Mouse (Mus musculus) layer of hippocampus, adult 2 months (tissue): ENCODE results near the gene Mrtfb. TPM values are rescaled to one million over a fixed set of nuclear protein-coding genes. Genes with fewer than 3 reads are reported as not detected.
"Not testable (repeated sequence)": the region's sequence is repeated elsewhere in the genome, so short reads cannot be mapped to it uniquely, and the experiment has no call there.

Experiments used
- DNase-seq, 2 experiments: peaks; one replicate each; pipeline ENCODE4 v3.0.0; 2022; ENCODE audit warnings: low spot score in 2 of 2
- H3K27ac ChIP-seq: fragments of 200-600 bp; 2 replicates; pipeline ENCODE4 v1.8.1; 2022
- H3K4me3 ChIP-seq: fragments of 200-600 bp; 2 replicates; pipeline ENCODE4 v1.8.1; 2022; ENCODE audit warnings: mild to moderate bottlenecking
- CTCF ChIP-seq: fragments of 200-600 bp; conservative IDR thresholded peaks from 2 replicates; pipeline ENCODE4 v1.8.1; 2022; ENCODE audit warnings: antibody characterized with exemption, mild to moderate bottlenecking, moderate library complexity
- total RNA-seq, 2 experiments: library from RNA; stranded (reverse); gene quantifications; 2 replicates each; pipeline ENCODE4 v1.2.3; 2021

The Mrtfb gene
- total RNA-seq, 2 experiments from 2014 or later = 173 to 185 TPM

DNA sequence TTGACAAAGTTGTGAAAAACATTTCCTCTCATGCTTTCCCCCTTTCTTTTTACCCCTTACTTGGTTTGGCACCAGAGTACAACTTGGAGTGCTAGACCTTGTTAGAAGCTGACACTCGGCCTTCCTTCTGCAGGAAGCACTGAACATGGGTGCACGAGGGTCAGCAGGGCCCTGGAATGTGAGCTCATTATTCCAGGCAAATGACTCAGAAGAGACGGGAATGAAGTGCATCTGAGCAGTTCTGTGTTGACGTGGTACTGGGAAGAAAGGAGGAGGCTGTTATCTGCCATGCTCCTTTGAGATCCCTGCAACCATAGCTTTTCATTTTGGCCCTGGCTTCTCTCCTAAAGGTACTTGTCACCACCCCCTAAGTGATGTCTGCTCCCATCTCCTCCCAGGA is 10.6 kb upstream of the Mrtfb start:
- DNase-seq = no peak
- Histone ChIP-seq H3K27ac (no peak overlapping the region), H3K4me3 (no peak overlapping the region)
- TF ChIP-seq CTCF = no peak

DNA sequence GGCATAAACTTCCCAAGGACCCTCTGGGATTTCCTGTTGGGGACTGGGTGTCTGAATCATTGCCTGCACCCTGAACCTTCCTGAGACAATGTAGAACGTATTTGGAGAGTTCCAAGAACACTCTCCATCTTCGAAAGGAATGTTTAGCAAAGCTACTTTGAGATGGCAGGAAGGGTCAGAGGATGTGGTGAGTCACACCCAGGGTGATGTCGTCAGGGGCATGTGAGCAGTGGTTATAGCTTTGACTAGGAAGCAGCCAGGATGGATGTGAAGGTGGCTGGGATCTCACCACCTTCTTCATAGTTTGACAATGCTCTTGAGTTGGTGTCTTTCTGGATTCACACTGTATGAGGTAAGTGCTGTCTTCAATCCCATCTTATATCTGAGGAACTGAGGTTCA is 9.4 kb upstream of the Mrtfb start:
- Histone ChIP-seq H3K27ac (no peak overlapping the region), H3K4me3 (no peak overlapping the region)
- TF ChIP-seq CTCF = no peak
- DNase-seq = no peak

DNA sequence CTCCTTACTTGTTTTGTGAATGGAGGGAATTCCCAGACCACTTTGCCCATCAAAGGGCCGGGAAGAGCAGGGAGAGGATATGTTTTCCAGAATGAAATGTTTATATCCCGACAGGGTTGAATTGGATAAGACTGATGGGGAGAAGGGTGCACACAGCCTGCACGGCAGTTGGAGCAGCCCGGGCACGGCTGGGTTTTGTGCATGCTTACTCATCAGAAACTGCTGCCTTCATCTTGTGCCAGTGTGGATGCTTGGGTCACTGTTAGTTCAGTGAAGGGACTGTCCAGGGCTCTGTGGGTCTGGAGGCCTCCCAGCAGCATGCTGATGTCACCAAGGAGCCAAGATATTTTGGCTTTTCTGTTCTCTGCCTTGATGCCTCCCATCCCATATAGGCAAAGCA is 6.2 kb upstream of the Mrtfb start:
- no peak overlapping the region for H3K4me3 ChIP-seq
- no peak for DNase-seq
- no peak for TF ChIP-seq CTCF

DNA sequence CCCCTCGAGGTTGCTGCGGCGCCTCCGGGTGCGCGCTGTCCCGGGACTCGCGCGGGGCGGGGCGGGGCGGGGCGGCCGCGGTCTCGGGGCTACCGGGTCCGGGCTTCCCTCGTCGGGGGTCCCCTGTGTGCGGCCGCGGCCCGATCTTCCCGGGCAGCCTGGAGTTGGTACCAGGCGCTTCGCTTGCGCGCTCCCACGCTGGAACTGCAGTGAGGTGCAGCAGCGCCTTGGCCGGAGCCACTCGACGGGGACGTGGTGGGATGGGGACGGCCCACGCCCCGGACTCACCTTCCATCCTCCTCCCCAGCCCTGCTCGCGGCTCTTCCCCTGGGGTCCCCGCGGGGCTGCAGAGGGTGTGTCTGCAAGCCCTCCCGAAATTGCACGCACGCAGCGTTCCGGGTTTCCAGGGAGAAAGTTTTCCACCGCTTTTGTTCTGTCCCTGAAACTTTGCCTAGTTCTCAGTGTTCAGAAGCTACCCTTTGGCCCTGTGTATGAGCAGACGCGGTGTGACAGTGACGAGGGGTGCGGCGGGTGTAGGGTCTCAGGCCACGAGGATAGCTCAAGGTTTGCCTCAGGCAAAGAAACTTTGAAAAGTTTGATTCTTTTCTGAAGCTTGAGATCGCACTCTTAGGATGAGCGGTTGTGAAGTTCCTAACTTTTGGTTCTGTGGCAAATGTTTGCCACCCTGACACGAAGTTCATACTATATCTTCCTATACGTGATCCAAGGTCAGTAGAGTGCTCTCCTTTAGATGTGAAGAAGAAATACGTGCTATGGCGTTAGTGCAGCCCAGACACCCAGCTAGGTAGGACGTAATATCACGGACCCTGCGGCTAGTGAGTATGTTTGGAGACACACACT is 616 bp downstream of the Mrtfb start:
- no peak for TF ChIP-seq CTCF

More for the DNA sequence above, 6.2 kb upstream of the Mrtfb start:
- no peak overlapping the region for H3K27ac ChIP-seq

DNA sequence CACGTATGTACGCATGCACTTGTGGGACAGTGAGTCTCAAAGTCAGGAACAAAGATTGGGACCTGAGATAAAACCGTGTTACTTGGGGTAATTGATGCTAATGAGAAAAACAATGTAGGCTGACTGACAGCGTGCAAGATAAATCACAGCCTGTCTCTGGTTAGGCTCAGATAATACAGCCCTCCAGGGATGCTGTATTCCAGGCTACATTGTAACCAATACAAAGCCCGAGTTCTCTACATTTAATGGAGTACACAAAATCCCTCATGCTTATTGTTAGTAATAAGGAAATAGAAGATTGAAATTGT is 1.2 kb downstream of the Mrtfb start:
- no peak for DNase-seq
- TF ChIP-seq CTCF = no peak
- Histone ChIP-seq H3K4me3 (peak overlapping the region; percentile 78), H3K27ac (peak overlapping the region; percentile 98; the same call in 1 of the 2 replicates)

More for the DNA sequence above, 616 bp downstream of the Mrtfb start:
- peak overlapping the region; percentile 98 for H3K27ac ChIP-seq
- H3K4me3 ChIP-seq = peak overlapping the region; percentile 78
- no peak for DNase-seq

DNA sequence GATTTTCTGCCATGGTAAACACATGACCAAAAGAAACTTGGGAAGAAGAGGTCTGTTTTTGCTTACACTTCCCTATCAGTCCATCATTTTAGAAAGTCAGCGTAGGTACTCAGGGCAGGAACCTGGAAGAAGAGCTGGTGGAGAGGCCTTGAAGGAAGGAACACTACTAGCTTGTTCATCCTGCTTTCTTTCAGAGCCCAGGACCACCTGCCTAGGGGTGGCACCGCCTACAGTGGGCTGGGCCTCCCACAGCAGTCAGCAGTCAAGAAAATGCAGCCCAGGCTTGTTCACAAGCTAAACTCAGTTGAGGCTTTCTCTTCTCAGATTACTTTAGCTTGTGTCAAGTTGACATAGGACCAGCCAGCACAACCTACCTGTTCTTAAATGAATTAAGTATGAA is 2.7 kb downstream of the Mrtfb start:
- no peak overlapping the region for H3K27ac ChIP-seq
- no peak for DNase-seq
- TF ChIP-seq CTCF = no peak
- no peak overlapping the region for H3K4me3 ChIP-seq

DNA sequence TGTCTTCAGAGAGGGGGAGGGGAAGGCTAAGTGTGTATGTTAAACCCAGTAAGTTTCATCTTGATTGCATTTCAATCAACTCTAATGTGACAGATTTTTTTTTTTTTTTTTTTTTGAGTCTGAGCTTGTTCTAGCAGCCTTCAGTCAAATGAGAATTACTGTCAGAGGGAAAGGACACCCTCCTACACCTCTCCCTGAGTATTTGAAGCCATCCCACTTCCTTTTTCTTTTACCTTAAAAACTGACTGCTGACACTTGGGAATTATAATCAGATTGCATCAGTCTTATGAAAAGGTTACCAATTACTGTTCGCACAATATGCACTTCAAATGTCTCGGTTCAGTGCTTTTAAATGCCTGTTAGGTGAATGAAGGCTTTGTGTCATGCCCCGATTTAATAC is 10.0 kb downstream of the Mrtfb start:
- Histone ChIP-seq H3K4me3 (no peak overlapping the region), H3K27ac (peak overlapping the region; percentile 51; the same call in 1 of the 2 replicates)
- no peak for TF ChIP-seq CTCF
- no peak for DNase-seq

DNA sequence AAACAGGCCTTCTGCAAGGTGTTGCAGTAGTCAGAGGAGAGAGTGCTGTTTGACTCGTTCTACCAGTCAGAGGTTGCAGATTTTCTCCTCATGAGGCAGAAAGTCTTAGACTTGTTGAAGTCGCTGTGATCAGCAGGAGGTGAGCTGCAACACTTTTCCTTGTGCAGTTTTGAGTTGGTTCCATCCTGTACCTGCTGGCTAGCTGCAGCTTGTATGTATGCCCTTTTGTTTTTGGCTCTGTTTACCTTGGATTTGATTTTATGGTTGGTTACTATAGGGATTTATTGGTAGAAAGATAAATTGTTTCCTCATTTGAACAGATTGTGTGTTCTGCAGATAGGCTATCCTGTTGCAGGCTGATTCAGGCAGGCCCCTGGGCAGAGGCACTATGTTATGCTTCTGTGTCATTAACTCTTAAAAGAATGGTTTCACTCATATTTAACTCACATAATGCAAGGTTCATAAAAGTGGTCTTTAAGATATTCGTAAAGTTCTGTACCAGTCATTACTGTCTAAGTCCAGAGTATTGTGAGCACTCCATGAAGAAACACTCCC is 11.1 kb downstream of the Mrtfb start:
- TF ChIP-seq CTCF = no peak
- H3K4me3 ChIP-seq = no peak overlapping the region
- peak overlapping the region; percentile 12; the same call in 1 of the 2 replicates for H3K27ac ChIP-seq
- DNase-seq = no peak

DNA sequence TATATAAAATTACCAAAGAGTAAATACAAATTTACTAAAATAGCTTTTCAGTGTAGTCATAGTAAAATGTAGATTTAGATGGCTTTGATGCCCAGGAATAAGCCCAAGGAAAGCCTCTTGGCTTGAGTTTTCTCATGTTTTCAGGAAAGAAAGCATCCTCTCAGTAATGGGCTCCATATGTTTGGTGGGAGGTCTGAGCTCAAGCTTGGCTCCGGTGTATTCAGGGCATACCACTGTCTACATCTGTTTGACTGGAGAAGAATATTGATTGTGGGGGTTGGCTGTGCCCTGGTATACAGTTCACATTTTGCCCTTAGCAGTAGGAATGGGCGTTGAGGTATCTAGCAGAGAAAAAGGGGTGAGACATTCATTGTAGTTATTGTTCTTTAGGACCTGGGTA is 13.1 kb downstream of the Mrtfb start:
- Histone ChIP-seq H3K4me3 (no peak overlapping the region), H3K27ac (no peak overlapping the region)
- DNase-seq = no peak
- TF ChIP-seq CTCF = no peak

DNA sequence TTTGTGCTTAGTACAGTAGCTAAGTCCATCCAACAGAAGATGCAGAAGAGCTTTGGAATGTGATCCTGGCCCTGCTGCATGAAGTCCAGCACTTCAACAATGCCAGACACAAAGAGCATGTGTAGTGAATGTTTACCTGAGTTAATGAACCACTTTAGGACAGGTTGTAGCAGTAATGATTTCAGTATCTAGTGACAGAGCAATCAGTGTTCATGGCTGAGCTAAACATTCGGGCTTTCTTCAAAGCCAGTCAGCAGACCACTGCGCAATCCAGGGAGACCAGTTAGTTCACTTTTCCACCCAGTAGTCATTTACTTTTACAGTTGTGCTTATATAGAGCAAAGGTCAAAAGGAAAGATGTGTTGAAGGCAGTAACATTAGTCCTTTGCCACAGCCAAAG is 20.0 kb downstream of the Mrtfb start:
- DNase-seq = no peak
- no peak for TF ChIP-seq CTCF
- no peak overlapping the region for H3K4me3 ChIP-seq
- no peak overlapping the region for H3K27ac ChIP-seq

DNA sequence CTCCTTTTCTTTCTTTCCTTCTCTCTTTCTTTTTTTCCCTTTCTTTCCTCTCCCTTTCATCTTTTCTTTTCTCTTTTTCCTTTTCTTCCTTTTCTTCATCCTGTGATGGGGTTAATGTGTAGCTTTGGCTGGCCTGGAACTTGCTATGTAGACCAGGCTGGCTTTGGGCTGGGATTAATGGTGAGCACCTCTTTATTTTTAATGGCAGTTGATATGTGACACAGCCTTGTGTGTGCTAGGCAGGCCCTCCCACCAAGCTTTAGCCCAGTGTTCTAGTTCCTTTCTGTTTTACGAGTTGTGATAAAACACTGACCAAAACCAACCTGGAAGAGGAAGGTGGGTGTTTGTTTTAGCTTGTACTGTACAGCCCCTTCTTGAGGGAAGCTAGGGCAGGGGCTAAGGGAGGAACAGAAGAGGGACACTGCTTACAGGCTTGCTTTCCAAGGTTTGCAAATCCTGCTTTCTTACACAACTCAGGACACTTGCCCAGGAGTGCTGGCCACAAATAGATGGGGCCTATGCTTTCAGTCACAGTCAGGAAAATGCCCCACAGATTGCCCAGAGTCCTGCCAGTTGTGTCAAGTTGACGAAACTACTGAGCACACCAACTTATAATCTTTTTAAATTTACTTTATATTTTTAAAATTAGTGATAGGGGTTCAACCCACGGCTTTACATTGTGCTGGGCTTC is 20.6 kb downstream of the Mrtfb start:
- no peak overlapping the region for H3K4me3 ChIP-seq
- H3K27ac ChIP-seq = no peak overlapping the region
- DNase-seq = no peak
- no peak for TF ChIP-seq CTCF

DNA sequence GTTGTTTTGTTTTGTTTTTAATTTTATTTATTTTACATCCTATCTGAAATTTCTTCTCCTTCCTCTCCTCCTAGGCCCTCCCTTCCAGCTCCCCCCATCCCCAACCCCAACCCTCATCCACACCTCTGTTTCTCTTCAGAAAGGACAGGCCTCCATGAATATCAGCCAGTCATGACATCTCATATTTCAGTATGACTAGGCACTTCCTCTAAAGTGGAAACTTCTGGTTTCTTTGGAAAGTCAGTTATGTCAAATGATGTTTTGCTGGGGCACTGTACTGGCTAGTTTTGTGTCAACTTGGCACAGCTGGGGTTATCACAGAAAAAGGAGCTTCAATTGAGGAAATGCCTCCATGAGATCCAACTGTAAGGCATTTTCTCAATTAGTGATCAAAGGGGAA is 30.1 kb downstream of the Mrtfb start:
- H3K4me3 ChIP-seq, H3K27ac ChIP-seq, DNase-seq: not testable (repeated sequence)

DNA sequence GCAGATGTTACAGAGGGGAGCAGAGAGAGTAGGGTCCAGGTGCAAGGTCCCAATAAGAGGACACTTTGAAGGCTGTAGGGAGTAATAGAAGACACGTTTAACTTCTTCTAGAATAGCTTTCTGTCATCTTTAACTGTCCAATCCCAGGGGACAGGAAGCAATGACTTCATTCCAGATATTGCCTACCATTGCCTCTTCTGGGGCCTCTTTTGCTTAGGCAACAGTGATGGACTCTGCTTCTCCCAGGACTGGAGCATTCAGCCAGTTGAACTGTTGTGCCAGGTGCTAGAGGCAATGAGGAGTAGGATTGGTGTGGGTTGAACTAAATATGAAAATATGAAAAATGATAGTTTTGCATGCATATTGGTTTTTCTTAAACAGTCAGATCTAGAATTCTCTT is 41.6 kb downstream of the Mrtfb start:
- Histone ChIP-seq H3K4me3 (no peak overlapping the region), H3K27ac (no peak overlapping the region)
- DNase-seq = no peak
- TF ChIP-seq CTCF = no peak
